Mouse (Mus musculus) embryo, embryonic 10.5 days (tissue): Measurements from ENCODE around the gene Eif3d.

Experiments
- DNase-seq: peaks from one replicate; pipeline ENCODE4 v3.0.0-alpha.2; 2015; ENCODE audit warnings: low spot score

The Eif3d gene

GRCm38 (mm10) chr15:77919441-77919840, 51.2 kb downstream of the Eif3d start:
- DNase-seq = no peak

GRCm38 (mm10) chr15:77916851-77917544, 53.6 kb downstream of the Eif3d start:
- peak; percentile 95 for DNase-seq

GRCm38 (mm10) chr15:77915287-77915686, 55.3 kb downstream of the Eif3d start:
- DNase-seq = no peak

GRCm38 (mm10) chr15:77914507-77914906, 56.1 kb downstream of the Eif3d start:
- DNase-seq = no peak

GRCm38 (mm10) chr15:77913054-77913453, 57.6 kb downstream of the Eif3d start:
- no peak for DNase-seq

- no peak for DNase-seq
These were observed 58.0 kb downstream of the Eif3d start for GRCm38 (mm10) chr15:77912585-77912984.

- no peak for DNase-seq
These were observed 58.6 kb downstream of the Eif3d start for GRCm38 (mm10) chr15:77912048-77912447.

- peak; percentile 45 for DNase-seq
These were observed 59.5 kb downstream of the Eif3d start for GRCm38 (mm10) chr15:77911065-77911464.
